Mouse (Mus musculus) olfactory bulb, adult 2 months (tissue): ENCODE data around the gene Lrrc8c. TPM values are rescaled to one million over a fixed set of nuclear protein-coding genes. Genes with fewer than 3 reads are reported as not detected.

ENCODE experiments used
- H3K27ac ChIP-seq: fragments of 200-500 bp; 2 replicates; pipeline ENCODE4 v1.5.1; 2012; ENCODE audit warnings: low read depth, low read length; ENCODE audit not compliant: insufficient read depth
- H3K4me1 ChIP-seq: fragments of 200-500 bp; 2 replicates; pipeline ENCODE4 v1.6.1; 2012; ENCODE audit warnings: low read length; ENCODE audit not compliant: control insufficient read depth, insufficient read depth
- H3K4me3 ChIP-seq: fragments of 200-500 bp; 2 replicates; pipeline ENCODE4 v1.5.1; 2012; ENCODE audit warnings: mild to moderate bottlenecking, low read depth, low read length, moderate library complexity; ENCODE audit not compliant: insufficient read depth
- CTCF ChIP-seq: fragments of 200-500 bp; IDR thresholded peaks from 2 replicates; pipeline ENCODE4 v1.5.1; 2012; ENCODE audit warnings: low read depth, mild to moderate bottlenecking, low read length, moderate library complexity; ENCODE audit not compliant: insufficient read depth
- POLR2A ChIP-seq: fragments of 200-500 bp; IDR thresholded peaks from 2 replicates; pipeline ENCODE4 v1.6.1; 2012; ENCODE audit warnings: mild to moderate bottlenecking, low read depth, low read length, moderate library complexity; ENCODE audit not compliant: insufficient read depth
- WGBS: fragments of 180-500 bp; shearing (Covaris S2); methylation state at CpG from one replicate; pipeline ENCODE4 v1.1.7; 2018; 5-methylcytosine and 5-hydroxymethylcytosine counted together
- polyA plus RNA-seq: library from polyadenylated mRNA; stranded (reverse); fragments of >200 nt; gene quantifications from 2 replicates; pipeline ENCODE4 v1.2.4, GENCODE M21; 2012; ENCODE audit warnings: low replicate concordance; ENCODE audit not compliant: missing spikeins, insufficient read depth, insufficient read length

Lrrc8c gene
- polyA plus RNA-seq, 1 experiment, result not detected

GRCm38 (mm10) chr5:105558517-105558916, 39.3 kb downstream of the Lrrc8c start:
- WGBS, result 96% methylated on average over 4 of the region's 4 CpGs
- H3K27ac ChIP-seq, result no peak overlapping the region
- TF ChIP-seq CTCF (no peak), POLR2A (no peak)
- no peaks in the 10 kb centered on the region for H3K4me1 ChIP-seq
- no peak overlapping the region for H3K4me3 ChIP-seq

DNA sequence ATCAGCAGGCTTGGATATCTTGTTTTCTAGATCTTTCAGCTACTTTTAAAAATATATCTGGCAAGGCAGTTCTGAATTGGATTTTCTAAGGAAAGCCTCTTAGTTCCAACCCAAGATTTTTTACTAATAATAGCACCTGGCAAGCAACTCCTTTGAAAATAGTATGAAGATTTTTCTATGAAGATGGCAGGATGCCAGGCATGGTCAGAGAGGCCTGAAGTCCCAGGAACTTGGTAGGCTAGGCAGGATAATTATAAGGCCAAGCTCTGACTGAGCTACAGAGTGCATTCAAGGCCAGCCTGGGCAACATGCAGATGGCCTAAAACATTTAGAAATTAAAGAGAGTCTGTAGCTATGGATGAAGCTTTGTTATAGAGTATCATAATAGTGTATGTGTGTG, 42.7 kb downstream of the Lrrc8c start:
- Histone ChIP-seq H3K4me1 (no peaks in the 10 kb centered on the region), H3K27ac (no peak overlapping the region), H3K4me3 (no peak overlapping the region)
- no peak for TF ChIP-seq CTCF
- no peak for TF ChIP-seq POLR2A

- TF ChIP-seq POLR2A (no peak), CTCF (no peak)
- 85% methylated on average over 4 of the region's 4 CpGs for WGBS
These were observed 45.6 kb downstream of the Lrrc8c start for GRCm38 (mm10) chr5:105564761-105565160.

GRCm38 (mm10) chr5:105565824-105566223, 46.6 kb downstream of the Lrrc8c start:
- Histone ChIP-seq H3K4me1 (no peaks in the 10 kb centered on the region), H3K27ac (no peak overlapping the region), H3K4me3 (no peak overlapping the region)
- TF ChIP-seq CTCF, result no peak
- no peak for TF ChIP-seq POLR2A
- WGBS, result 92% methylated on average over 4 of the region's 4 CpGs

More at GRCm38 (mm10) chr5:105564761-105565160, 45.6 kb downstream of the Lrrc8c start:
- H3K27ac ChIP-seq, result no peak overlapping the region
- H3K4me3 ChIP-seq, result no peak overlapping the region
- H3K4me1 ChIP-seq, result no peaks in the 10 kb centered on the region

DNA sequence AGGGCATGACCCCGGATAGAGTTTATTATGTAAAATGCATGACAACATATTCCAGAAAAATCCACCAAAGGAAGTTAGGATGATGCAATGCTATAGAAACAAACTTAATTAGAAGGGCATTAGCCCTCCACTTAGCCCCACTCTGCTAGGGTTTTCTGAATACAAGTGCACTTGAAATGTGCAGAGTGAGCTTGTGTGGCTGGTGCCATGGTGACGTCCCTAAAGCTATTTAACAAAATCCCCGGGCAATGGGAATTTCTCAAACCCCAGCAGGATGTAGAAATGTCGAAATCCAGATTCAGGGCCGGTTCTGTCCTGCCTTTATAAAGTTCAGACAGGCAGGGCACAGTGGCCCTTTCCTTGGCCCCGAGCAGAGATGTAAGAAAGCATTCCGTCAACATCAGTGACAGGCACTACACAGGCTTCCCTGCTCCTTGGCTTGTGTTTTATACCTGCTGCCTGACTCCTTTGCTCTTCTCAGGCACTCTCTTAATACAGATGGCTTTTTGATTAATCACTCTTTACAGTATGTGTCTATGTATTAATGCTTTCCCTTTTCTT, 47.7 kb downstream of the Lrrc8c start:
- WGBS, result 54% methylated on average over 7 of the region's 7 CpGs
- H3K4me1 ChIP-seq, result no peaks in the 10 kb centered on the region
- no peak overlapping the region for H3K4me3 ChIP-seq
- no peak for TF ChIP-seq CTCF
- TF ChIP-seq POLR2A, result no peak
- no peak overlapping the region for H3K27ac ChIP-seq

GRCm38 (mm10) chr5:105568043-105568747, 49.0 kb downstream of the Lrrc8c start:
- H3K4me1 ChIP-seq, result no peaks in the 10 kb centered on the region
- H3K27ac ChIP-seq, result no peak overlapping the region
- H3K4me3 ChIP-seq, result no peak overlapping the region
- TF ChIP-seq POLR2A (no peak), CTCF (no peak)
- 87% methylated on average over 6 of the region's 6 CpGs for WGBS

DNA sequence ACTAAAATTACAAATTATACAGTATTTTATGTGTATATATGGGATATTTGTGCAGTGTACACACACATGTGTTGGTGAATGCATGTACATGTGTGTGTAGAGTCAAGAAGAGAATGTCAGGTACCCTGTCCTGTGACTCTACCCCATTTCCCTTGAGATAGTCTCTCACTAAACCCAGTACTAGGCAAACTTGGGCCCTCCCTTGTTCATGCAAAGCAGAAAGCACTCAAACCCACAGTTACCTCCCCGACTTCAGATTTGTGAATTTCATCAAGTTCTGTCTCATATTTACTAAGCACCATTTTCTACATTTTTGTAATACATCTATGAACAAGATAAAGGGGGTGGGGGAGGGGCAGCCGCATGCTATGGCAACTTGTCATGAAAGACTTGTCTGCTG, 50.0 kb downstream of the Lrrc8c start:
- no peaks in the 10 kb centered on the region for H3K4me1 ChIP-seq
- no peak overlapping the region for H3K27ac ChIP-seq
- WGBS, result 88% methylated on average over 2 of the region's 2 CpGs

DNA sequence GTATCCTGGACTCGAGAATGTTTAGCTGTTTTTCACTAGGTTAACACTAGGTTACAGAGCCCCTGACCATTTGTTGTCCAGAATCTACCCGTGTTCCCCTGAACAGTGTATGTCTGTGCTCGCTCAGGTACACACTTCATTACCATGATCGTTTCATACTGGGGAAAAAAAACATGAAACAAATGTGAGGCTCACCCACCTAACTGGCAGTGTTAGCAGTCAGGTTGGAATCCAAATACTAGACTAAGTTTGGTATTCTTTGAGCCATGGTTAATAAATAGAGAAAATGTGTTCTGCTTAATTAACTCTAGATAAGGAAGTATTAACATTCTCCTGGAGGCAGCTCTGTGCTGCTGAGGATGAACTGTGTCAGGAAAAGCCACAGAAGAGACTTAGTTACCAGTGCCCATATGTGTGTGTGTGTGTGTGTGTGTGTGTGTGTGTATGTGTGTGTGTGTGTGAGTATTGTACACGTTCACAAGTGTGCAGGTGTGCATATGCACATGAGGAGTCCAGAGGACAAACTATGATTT, 53.0 kb downstream of the Lrrc8c start:
- Histone ChIP-seq H3K4me1 (no peaks in the 10 kb centered on the region), H3K27ac (no peak overlapping the region), H3K4me3 (no peak overlapping the region)
- no peak for TF ChIP-seq POLR2A
- no peak for TF ChIP-seq CTCF
- whole genome bisulfite sequencing, result 53% methylated on average over 5 of the region's 5 CpGs

More for the DNA sequence above, 50.0 kb downstream of the Lrrc8c start:
- H3K4me3 ChIP-seq, result no peak overlapping the region
- TF ChIP-seq POLR2A (no peak), CTCF (no peak)

- Histone ChIP-seq H3K4me3 (no peak overlapping the region), H3K4me1 (no peaks in the 10 kb centered on the region), H3K27ac (no peak overlapping the region)
- TF ChIP-seq POLR2A, result no peak
- no peak for TF ChIP-seq CTCF
- WGBS, result 82% methylated on average over 7 of the region's 7 CpGs
These were observed 53.7 kb downstream of the Lrrc8c start for GRCm38 (mm10) chr5:105572876-105573275.

DNA sequence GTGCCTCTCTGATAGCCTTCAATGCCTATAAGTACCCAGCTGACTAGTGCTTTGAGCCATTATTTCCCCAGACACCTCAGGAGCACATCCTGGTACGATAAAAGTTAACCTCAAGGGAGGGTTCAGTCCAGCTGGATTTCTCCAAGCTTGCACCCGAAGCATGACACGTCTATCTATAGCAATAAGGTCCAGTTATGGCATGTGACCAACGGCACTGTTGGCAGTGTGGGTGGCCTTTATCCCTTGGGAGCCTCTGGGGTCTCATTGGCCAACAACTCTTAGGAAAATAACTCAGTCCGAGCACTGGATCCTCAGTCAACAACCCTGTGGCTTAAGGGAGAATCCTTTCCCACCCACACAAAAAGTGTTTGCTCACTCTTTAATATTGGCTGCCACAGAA, 55.6 kb downstream of the Lrrc8c start:
- TF ChIP-seq CTCF (no peak), POLR2A (no peak)
- no peak overlapping the region for H3K27ac ChIP-seq
- WGBS, result 93% methylated on average over 5 of the region's 5 CpGs
- no peak overlapping the region for H3K4me3 ChIP-seq
- H3K4me1 ChIP-seq, result no peaks in the 10 kb centered on the region
